10 mouse cellular contexts compared by ENCODE assay signal in the genomic region with DNA sequence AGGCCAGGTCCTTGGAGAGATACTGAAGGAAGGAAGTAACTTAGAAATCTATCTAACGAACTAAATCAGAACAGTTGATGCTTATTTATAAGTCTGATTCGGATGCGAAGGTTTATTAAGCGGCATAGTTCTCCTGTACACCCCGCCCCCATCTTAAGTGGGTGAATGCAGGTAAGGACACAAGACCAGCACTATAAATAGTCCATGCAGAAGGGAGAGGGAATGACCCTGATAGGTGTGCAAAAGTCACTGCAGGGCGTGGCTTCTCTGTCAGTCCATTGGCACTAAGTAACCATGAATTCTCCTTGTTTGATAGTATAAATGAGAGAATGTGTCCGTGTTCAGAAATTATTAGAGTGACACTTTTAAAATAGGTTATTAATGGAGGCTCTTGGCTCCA.
A peak's percentile ranks its signal among the peaks of the same experiment; 100 is the strongest.
DNase-seq lines count a peak whose midpoint lies in the region; ATAC-seq lines count a peak whose summit lies in the region.
"Had no signal": no experiment of that assay in that cellular context is flagged by ENCODE, and none has a peak within 500 bp of the region (broad histone marks: within the 10 kb centered on the region; RNA-seq: fewer than 3 reads in every experiment).

No protein-coding gene starts in this region.

- no peak overlapping the region for H3K4me2 ChIP-seq in heart, embryonic 15.5 days
- no peak overlapping the region for H3K4me2 ChIP-seq in heart, embryonic 12.5 days
- no peak overlapping the region for H3K4me2 ChIP-seq in lung, embryonic 16.5 days (ENCODE audit: low read depth, low read length)
- no peak overlapping the region for H3K4me2 ChIP-seq in midbrain, embryonic 11.5 days

- 0 out of 2 replicates have a peak overlapping the region, but pooled peaks have one; percentile 20 for H3K27ac ChIP-seq in heart, embryonic 15.5 days
- no peak overlapping the region for H3K27ac ChIP-seq in heart, embryonic 12.5 days (ENCODE audit: poor library complexity, severe bottlenecking)
- H3K27ac ChIP-seq in lung, embryonic 16.5 days (ENCODE audit: low read length) = peak overlapping the region; percentile 86
- H3K27ac ChIP-seq in midbrain, embryonic 11.5 days (ENCODE audit: low read depth, low read length) = peak overlapping the region; percentile 10

- no peak for DNase-seq in lung, adult 18-20 months
- DNase-seq in midbrain, embryonic 11.5 days (ENCODE audit: low spot score, missing footprints) = no peak
- no peak for DNase-seq in thymus, postnatal 4 days
- no peak for DNase-seq in right cerebral cortex, postnatal 36 days (ENCODE audit: low spot score in 2 of 2)
- no peak for DNase-seq in left cerebral cortex, adult 11 months (ENCODE audit: low spot score)
- DNase-seq: heart, postnatal 14 days; right cerebral cortex, postnatal 14 days had no signal

- H3K27me3 ChIP-seq in heart, embryonic 15.5 days = no peaks in the 10 kb centered on the region
- H3K27me3 ChIP-seq in heart, embryonic 12.5 days (replicated peaks) = no peaks in the 10 kb centered on the region
- H3K27me3 ChIP-seq in lung, embryonic 16.5 days (ENCODE audit: control insufficient read depth, insufficient read depth, low read depth, low read length) = no peaks in the 10 kb centered on the region
- no peaks in the 10 kb centered on the region for H3K27me3 ChIP-seq in midbrain, embryonic 11.5 days (ENCODE audit: control insufficient read depth, insufficient read depth, low read length)

- H3K36me3 ChIP-seq in heart, embryonic 15.5 days = peaks cover 21% of the 10 kb centered on the region
- H3K36me3 ChIP-seq in heart, embryonic 12.5 days = peaks cover 53% of the 10 kb centered on the region
- peaks cover 9% of the 10 kb centered on the region; the same call in 1 of the 2 replicates for H3K36me3 ChIP-seq in lung, embryonic 16.5 days (ENCODE audit: control insufficient read depth, insufficient read depth, low read length)
- H3K36me3 ChIP-seq in midbrain, embryonic 11.5 days (ENCODE audit: control insufficient read depth, insufficient read depth, low read length) = no peaks in the 10 kb centered on the region

- no peaks in the 10 kb centered on the region for H3K9me3 ChIP-seq in heart, embryonic 15.5 days (replicated peaks)
- no peaks in the 10 kb centered on the region for H3K9me3 ChIP-seq in heart, embryonic 12.5 days (replicated peaks)
- no peaks in the 10 kb centered on the region for H3K9me3 ChIP-seq in lung, embryonic 16.5 days (ENCODE audit: control insufficient read depth, low read length)
- H3K9me3 ChIP-seq in midbrain, embryonic 11.5 days (ENCODE audit: control insufficient read depth, low read length) = no peaks in the 10 kb centered on the region

- 76% methylated on average over 7 of the region's 7 CpGs for WGBS in heart, embryonic 15.5 days
- 84% methylated on average over 7 of the region's 7 CpGs for WGBS in heart, embryonic 12.5 days
- WGBS in lung, embryonic 16.5 days = 66% methylated on average over 7 of the region's 7 CpGs
- 86% methylated on average over 7 of the region's 7 CpGs for WGBS in midbrain, embryonic 11.5 days

- no peak overlapping the region for H3K9ac ChIP-seq in heart, embryonic 15.5 days
- no peak overlapping the region for H3K9ac ChIP-seq in heart, embryonic 12.5 days
- H3K9ac ChIP-seq in lung, embryonic 16.5 days (ENCODE audit: low read length) = no peak overlapping the region
- no peak overlapping the region for H3K9ac ChIP-seq in midbrain, embryonic 11.5 days (ENCODE audit: low read length)

- no peak for ATAC-seq in heart, embryonic 15.5 days (replicated peaks; ENCODE audit: insufficient number of reproducible peaks, insufficient read depth, low FRiP score, low read depth)
- ATAC-seq in heart, embryonic 12.5 days (ENCODE audit: insufficient number of reproducible peaks, low FRiP score) = no peak
- no peak; the same call in 1 of the 2 replicates for ATAC-seq in lung, embryonic 16.5 days (ENCODE audit: low read depth)
- peak; percentile 32; the same call in 1 of the 2 replicates for ATAC-seq in midbrain, embryonic 11.5 days (ENCODE audit: low FRiP score)

- peaks cover 33% of the 10 kb centered on the region for H3K4me1 ChIP-seq in heart, embryonic 15.5 days (replicated peaks)
- H3K4me1 ChIP-seq in heart, embryonic 12.5 days (replicated peaks) = peaks cover 30% of the 10 kb centered on the region
- peaks cover 17% of the 10 kb centered on the region; the same call in 1 of the 2 replicates for H3K4me1 ChIP-seq in lung, embryonic 16.5 days (replicated peaks; ENCODE audit: control insufficient read depth, insufficient read depth, low read length)
- H3K4me1 ChIP-seq in midbrain, embryonic 11.5 days (ENCODE audit: control insufficient read depth, insufficient read depth, low read length) = peaks cover 13% of the 10 kb centered on the region

- no peak overlapping the region for H3K4me3 ChIP-seq in heart, embryonic 15.5 days
- no peak overlapping the region for H3K4me3 ChIP-seq in heart, embryonic 12.5 days
- no peak overlapping the region for H3K4me3 ChIP-seq in lung, embryonic 16.5 days (ENCODE audit: low read length)
- H3K4me3 ChIP-seq in midbrain, embryonic 11.5 days (ENCODE audit: low read depth, low read length) = no peak overlapping the region
